Mouse (Mus musculus): ENCODE data around the gene Zfand2a.

Zfand2a gene

DNA sequence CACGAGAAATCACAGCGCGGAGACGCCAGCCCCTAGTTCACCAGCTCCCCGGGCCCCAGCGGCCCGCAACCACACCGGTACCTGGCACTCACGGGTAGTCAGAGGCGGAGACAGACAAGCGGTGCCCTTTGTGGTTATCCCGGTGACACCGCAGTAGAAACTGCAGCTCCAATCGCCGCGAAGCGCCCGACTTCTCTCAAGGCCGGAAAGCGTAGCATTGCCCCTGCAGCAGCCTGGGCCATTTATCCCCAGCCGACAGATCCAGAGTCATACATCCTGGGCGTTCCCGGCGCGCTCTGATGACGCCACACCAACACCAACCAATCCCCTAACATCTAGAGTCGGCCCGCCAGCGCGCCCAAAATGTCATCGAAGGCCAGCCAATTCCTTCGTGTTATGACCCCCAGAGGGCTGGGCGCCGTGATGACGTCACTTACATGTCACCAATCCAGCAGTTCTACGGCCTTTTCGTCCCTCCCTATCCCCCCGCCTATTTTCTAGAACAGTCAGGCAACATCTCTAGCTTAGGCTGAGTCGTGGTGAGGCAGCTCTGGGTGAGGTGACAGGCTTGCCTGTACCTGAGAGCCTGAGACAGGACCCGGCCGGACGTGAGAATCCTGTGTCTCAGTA lies at the start of gene Zfand2a:
Gene Zfand2a (minus strand): TSS at position 365 of the 630 bp plus-strand sequence.
- peak; percentile 99 for DNase-seq (ENCODE audit: low spot score in 2 of 2)

DNA sequence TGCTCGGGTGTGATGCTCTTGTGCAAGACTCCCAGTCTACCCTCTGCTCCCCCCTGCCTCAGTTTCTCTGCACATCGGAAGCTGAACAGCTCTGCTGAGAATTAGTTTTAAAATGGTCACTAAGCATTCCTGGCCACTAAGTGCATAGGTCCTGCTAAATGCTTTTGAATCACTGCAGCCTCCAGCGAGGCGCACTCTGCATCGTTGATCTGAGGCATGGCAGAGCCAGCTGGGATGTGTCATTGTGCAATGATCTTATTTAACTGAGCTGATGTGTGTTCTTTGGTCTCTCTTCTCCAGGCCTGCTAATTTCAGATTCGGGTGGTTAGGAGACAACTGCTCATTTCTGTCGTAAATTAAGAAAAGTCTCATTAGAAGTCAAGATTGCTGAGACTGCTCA lies 44.5 kb upstream of the Zfand2a start:
- DNase-seq (ENCODE audit: low spot score in 2 of 2), result no peak

DNA sequence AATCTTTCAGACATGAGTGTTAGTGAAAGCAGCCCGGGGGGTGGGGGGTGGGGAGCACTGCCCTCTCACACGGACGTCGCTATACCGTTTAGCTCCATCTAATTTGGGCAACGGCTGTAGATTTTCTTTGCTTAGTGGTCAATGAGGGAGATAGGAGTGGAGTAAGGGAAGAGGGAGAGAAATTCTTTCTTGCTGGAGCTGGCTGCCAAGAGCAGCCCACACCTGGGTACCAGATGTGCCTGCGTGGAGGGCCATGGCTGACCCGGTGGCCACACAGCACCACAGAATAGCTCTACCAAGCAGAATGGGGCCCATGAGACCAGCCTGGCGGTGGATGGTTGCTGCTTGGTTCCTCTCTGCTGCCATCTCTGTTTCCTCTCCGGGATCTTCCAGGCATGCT lies 37.6 kb upstream of the Zfand2a start:
- no peak for DNase-seq (ENCODE audit: low spot score in 2 of 2)

DNA sequence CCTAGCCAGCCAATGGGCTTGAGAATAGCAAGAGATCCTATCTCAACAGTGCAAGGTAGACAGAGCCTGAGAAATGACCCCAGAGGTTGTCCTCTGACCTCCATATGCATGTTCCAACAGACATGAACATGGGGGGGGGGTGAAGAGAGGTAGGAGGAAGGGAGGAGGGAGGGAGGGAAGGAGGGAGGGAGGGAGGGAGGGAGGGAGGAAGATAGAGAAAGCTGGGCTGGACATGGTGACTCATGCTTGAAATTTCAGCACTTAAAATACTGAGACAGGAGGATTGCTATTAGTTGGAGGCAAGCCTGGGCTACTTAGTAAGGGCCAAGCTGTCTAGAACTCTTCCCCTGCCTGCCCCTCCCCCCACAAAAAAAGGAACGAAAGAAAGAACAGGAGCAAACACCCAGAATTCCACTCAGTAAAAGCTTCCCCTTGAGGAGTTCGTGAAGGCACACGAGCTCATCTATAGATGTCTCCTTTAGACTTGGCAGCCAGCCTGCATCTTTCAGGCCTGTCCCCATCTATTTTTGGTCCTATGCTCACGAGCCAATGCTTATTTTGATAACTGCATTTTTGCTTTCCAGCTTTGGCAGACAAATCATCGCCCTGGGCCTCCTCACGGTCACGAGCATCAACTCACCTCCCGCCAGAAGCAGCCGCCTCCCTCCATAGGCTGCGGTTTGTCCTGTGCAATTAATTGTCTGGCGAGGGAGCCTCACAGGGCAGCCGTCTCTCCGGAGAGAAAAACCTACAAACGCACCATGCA lies 35.9 kb upstream of the Zfand2a start:
- DNase-seq (ENCODE audit: low spot score in 2 of 2), result no peak

DNA sequence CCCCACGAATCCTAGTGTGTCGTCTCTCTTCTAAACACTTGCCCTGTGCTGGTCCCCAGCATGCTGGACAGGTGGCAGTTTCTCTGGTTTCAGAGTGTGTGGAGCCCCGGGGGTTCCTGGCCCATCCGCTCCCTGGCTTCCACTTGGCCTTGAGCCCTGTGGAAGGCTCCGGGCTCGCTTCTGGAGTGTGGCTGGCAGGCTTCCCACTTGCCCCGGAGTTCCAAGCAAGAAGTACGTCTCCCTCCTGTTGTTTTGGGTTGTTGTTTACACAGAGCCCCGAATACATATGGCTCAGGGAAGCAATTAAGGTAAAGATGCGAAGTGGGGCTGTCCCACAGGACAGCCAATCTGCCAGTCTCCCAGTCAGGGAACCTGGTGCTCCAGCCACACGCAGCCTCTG lies 31.9 kb upstream of the Zfand2a start:
- DNase-seq (ENCODE audit: low spot score in 2 of 2), result no peak

DNA sequence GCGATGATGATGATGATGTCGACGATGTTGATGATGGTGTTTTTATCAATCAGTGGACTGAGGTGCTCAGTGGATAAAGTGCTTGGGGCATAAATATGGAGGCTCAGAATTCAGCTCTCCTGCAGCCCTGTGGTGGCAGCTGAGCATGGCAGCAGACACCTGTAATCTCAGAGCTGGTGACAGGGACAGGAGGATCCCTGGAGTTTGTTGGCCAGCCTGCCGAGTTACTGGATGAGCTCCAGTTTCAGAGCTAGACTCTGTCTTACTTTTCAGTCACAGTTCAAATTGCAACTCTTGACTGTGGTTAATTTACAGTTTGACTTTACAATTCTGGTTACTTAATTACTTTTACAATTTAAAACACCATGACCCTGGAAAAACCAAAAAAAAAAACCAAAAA lies 27.9 kb upstream of the Zfand2a start:
- DNase-seq (ENCODE audit: low spot score in 2 of 2), result no peak

DNA sequence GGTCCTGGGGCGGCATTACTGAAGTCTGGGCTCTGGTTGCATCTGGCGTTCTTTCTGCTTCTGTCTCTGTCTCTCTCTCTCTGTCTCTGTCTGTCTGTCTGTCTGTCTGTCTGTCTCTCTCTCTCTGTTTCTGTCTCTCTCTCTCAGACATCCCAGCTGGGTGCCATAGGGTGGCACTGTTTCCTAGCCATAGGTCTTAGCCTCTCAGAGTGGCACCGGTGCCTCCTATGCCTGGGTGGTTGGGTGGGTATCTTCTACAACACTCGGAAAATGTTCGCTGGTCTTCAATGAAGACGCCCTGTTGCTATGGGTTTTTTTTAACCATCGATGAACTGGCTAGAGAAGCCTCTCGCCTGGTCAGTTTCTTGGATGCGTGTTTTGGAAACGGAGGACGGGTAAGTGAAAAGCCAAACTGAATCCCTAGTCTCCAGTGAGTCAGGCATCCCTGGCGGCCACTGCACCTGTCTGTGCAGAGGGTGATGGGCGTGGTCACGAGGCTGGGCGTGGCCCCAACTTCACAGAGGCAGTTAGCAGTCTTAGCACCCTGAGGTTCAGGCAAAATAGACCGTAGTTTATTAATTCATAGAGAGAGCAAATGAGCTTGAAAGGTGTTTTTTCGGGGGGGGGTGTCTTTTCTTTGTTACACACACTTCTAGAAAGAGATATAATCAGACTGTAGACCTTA lies 26.5 kb upstream of the Zfand2a start:
- no peak for DNase-seq (ENCODE audit: low spot score in 2 of 2)

DNA sequence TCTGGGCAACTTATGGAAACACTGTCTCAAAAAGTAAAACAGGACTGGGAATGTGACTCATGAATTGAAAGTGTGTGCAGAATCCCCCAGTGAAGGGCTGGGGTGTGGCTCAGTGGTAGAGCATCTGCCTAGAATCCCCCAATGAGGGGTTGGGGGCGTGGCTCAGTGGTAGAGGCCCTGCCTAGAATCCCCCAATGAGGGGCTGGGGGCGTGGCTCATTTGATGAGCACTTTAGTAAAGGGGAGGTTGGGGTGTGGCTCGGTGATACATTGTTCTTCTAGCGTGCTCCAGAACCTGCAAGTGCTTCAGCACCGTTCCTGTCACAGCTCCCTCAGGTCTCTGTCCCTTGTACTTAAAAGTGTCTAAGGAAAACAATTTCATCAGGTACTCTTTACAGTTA lies 21.9 kb upstream of the Zfand2a start:
- no peak for DNase-seq (ENCODE audit: low spot score in 2 of 2)

DNA sequence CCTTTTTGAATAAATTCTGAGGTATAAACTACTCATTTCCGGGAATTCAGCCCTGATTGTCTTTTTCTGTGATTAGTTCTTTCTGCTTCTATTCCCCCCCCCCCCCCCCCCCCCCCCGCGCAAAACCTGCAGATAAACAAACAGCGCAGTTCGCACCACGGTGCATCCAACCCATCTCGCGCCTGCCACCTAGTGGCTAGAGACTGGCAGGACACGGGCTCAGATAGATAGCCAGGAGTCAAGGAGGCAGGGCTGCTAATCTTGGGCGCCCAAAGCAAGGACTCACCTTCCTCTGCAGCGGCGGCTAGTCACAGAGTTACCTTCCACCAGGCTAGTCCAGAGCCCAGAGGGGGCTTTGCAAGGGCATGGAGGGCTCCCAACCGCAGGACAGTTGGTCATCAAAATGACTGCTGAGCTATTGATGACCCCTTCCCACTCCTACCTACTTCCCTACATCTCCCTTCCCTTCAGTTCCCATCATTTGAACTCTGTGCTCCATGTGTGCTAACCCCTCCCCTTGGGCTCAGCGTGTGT lies 20.8 kb upstream of the Zfand2a start:
- peak; percentile 77 to 92 for DNase-seq (ENCODE audit: low spot score in 2 of 2)

DNA sequence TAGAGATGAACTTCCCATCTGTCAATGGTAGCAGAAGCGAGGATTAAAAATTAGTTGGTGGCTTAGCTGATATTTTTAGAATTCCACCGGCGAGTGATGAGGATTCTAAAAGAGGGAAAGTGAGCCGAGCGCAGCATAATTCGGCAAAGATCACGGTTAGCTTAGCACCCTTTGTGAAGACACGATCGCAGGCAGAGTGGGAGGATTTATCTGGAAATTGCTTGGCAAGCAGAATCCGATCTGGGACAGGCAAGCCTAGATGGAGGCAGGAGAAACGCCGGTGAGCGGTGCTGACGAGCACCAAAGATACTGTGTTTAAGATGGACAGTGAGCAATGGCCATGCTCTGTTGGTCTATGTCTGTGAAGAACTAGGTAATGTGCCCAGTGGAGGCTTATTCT lies 17.9 kb upstream of the Zfand2a start:
- no peak for DNase-seq (ENCODE audit: low spot score in 2 of 2)

DNA sequence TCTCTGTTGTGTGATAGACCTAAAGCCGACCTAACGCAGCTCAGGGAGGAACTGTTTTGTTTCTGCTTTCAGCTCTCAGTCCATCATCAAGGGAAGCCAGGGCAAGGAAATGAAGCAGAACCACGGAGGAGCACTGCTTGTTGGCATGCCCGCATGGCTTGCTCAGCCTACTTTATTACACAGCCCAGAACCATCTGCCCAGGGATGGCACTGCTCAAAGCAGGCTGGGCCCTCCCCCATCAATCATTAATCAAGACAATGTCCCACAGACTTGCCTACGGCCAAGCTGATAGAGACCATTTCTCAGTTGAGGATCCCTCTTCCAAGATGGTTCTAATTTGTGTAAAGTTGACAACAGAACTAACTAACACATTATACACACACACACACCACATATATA lies 14.4 kb upstream of the Zfand2a start:
- DNase-seq (ENCODE audit: low spot score in 2 of 2), result no peak

DNA sequence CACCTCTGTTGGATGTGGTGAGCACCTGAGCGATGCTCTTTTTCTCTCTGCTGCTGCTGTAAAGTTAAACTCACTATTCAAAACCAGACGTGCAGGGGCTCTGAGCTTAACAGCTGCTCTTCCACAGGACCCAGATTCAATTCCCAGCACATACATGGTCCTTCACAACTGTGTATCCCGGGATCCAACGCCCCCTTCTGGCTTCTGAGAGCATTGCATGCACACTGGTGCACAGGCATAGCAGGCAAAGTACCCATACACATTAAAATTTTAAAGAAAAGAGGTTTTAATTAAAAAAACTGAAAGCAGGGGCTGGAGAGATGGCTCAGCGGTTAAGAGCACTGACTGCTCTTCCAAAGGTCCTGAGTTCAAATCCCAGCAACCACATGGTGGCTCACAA lies 12.6 kb upstream of the Zfand2a start:
- DNase-seq (ENCODE audit: low spot score in 2 of 2), result no peak

DNA sequence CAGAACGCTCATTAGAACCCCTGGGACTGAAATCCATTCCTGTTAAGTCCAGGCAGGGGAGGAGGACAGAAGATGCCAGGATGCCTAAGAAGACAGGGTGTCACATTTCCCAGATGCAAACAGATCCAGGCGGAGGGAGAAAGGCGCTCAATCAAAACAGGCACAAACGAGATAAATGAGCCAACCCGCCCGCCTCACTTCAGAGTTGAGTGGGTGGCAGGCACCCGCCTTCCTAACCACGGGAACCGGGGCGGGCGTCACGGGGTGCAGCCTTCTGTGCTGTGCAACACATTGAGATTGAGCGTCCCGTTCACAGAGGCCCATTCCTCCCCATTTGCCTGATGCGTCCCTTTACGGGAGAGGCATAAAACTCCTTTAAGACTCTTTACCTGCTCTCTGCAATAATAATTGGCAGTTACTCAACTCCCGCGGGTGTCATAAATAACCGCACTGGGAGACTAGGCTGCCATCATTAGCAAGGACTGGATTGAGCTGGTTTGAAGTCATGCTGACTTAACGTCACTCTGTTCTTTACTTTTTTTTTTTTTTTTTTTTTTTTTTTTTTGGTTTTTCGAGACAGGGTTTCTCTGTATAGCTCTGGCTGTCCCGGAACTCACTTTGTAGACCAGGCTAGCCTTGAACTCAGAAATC lies 10.8 kb upstream of the Zfand2a start:
- no peak for DNase-seq (ENCODE audit: low spot score in 2 of 2)

DNA sequence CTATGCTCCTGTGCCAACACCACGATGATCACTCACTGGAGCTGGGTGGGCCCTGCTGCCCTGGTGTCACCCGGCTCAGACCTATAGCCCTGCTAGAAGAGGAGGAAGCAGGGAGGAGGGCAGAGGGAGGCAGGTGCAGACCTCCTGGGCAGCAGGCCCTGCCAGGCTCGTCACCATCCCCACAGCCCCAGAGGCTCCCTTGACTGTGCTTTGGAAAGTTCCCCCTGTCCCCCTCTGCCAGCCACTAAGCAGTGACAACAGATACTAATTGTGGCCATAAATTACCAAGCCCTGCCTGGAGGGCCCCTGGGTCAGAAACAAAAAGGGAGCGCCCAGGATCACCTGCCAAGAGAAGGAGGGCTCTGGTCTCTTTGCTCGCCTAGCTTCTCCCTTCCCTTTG lies 9.3 kb upstream of the Zfand2a start:
- no peak for DNase-seq (ENCODE audit: low spot score in 2 of 2)

DNA sequence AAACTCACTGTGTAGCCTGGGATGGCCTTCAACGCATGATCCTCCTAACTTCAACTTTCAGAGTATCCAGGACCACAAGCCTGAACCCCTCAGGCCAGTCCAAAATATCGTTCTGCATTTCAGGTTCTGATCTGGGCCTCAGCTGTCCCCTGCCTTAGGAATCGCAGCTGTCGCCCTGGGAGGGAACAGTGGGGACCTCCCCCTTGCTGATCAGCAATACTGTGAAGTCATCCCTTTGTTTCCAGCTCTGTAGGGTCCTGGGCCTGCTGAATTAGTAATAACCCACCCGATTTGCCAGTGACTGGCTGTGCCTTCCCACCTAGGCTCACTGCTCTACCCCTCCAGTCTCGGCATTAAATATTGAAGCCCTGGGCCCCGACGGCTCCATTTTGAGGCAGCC lies 7.0 kb upstream of the Zfand2a start:
- DNase-seq (ENCODE audit: low spot score in 2 of 2), result no peak

DNA sequence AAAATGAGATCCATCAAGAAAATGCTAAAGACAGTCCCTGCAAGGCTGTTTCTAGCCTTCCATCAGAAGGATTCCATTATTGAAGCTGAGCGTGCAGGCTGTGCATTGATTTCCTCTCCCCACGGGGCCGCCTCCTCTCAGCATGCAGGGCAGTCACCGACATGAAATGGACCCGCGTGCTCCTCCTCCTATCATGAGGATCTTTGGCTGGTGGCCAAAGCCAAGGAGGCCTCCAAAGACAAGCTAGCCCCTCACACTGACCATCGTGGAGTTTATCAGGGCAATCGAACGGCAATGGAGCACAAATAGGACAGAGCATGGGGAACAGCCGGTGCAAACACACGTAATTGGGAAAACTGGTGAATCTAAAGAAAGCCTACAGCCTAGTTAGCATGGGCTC lies 5.8 kb upstream of the Zfand2a start:
- DNase-seq (ENCODE audit: low spot score in 2 of 2), result no peak

DNA sequence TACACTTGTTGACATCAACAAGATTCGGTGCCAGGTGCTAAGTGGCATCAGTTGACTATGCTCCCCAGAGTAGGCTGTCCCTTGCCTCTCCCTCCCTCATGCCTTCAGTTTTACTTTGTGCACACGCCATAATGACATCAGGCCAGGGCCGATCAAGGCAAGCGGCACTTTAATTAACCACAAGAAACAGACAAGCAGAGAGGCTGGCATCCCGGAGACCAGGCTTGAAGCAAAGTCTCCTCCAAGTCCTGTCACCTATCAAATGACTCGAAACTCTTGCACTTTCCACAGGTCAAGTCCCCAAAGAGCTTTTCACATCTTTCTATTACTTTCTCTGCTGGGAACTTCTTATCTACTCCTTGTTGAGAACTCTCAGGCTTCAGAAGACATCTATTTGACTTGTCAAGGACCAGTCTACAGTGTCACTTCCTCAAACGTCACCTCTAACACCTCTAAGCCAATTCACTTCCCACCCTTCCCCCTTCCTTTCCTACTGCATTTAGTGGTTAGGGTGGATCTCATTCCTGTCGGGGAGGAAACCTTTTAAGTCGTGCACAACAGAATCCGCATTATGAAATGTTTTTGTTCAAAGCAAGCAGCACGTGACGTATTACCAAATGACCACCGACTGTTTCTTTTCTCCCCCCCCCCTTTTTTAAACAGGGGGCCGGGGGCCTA lies 1.0 kb downstream of the Zfand2a start:
- DNase-seq (ENCODE audit: low spot score in 2 of 2), result no peak

DNA sequence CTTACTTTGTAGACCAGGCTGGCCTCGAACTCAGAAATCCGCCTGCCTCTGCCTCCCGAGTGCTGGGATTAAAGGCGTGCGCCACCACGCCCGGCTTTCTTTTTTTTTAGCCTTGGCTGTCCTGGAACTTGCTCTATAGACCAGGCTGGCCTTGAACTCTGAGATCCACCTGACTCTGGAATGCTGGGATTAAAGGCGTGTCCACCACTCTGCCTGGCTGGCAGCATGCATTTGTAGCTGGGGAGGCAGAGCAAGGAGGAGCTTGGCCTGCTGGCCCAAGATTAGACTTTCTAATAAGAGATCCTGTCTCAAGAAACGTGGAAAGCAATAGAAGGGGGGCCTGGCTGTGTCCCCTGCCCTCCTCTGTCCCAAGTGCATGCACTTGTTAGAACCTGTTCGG lies 3.9 kb downstream of the Zfand2a start:
- no peak for DNase-seq (ENCODE audit: low spot score in 2 of 2)

DNA sequence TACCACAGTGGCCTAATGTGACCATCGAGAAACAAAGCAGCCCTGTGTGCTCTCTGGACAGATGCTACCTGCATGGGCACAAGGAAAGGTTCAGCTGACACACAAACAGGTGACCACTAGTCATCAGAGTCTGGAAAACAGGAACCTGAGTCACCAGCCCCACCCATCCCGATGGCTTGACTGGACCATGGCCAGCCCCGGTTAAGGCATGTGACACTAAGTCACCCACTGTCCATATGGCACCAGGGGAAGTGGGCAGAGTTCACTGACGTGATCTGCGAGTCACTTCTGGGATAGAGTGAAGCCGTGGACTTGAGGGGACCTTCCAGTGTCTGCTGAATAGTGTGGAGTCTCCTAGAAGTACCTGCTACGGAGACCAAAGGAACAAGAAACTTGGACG lies 5.3 kb downstream of the Zfand2a start:
- no peak for DNase-seq (ENCODE audit: low spot score in 2 of 2)

DNA sequence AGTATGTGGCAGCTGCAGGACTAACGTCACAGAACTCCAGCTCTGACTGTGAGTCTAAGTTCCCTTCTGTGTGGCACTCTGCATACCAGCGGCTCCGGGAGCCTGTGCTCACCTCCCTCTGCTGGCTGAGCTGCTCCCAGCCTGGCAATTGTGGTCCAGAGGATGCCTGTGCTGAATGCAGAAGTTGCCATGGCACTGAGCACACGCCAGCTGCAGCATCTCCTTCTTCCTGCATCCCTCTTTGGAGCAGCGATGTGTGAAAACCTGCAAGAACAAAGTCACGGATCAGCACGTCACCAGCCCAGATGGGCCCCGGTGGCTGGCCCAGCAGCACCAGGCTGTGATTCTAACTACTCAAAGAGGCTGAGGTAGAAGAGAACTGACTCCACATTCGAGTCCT lies 9.6 kb downstream of the Zfand2a start:
- DNase-seq (ENCODE audit: low spot score in 2 of 2), result no peak

DNA sequence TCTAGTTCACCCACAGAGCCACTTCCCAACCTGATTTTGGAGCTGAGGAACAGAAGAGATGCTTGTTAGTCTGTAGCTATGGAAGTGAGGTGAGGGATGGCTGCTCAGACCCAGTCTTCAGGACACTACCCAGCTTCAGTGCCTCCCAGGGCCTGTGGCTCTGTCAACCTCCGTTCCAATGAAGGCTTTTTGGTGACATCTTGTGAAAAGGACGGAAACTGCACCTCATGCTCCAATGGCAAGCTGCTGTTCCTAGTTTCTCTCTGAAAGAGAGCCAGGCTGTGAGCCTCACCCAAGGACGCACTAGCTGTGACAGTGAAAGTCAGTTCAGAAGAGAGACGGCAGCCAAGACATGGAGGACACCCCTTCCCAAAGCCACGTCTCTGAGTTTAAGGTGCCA lies 16.4 kb downstream of the Zfand2a start:
- DNase-seq (ENCODE audit: low spot score in 2 of 2), result no peak

DNA sequence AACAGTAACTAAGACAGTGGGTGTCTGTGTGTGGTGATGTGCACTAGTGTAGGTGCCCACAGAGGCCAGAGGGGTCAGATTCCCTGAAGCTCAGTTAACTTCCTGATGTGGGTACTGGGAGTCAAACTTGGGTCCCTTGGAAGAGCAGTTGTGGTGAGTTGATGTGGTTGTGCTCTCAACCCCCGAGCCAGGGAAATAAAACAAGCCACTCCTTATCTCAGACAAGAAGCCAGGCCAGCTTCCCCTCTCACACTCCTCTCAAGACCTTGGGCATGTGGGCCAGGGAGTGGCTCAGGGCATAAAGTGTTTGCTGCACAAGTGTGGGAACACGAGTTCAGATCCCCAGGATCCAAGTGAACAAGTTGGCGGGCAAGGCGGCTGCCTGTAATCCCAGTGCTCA lies 17.5 kb downstream of the Zfand2a start:
- DNase-seq (ENCODE audit: low spot score in 2 of 2), result no peak

Data from spleen, postnatal 4 days (tissue).